20 mouse cellular contexts compared by ENCODE assay signal in genomic region chr11:72332951-72333667, GRCm38 (mm10). TPM values are rescaled to one million over a fixed set of nuclear protein-coding genes. Genes with fewer than 3 reads are reported as not detected.
DNase-seq lines count a peak whose midpoint lies in the region; ATAC-seq and TF ChIP-seq lines count a peak whose summit lies in the region.
"Had no signal": no experiment of that assay in that cellular context is flagged by ENCODE, and none has a peak within 500 bp of the region (broad histone marks: within the 10 kb centered on the region; RNA-seq: fewer than 3 reads in every experiment).

No protein-coding gene starts in this region.

- no peaks in the 10 kb centered on the region for H3K27me3 ChIP-seq in lung, postnatal 0 days (replicated peaks; ENCODE audit: insufficient read depth, low read length)
- H3K27me3 ChIP-seq: kidney, embryonic 15.5 days; liver, embryonic 13.5 days; midbrain, embryonic 13.5 days; Patski had no signal

- no peak overlapping the region for H3K4me3 ChIP-seq in lung, postnatal 0 days (ENCODE audit: low read depth, low read length)
- H3K4me3 ChIP-seq: erythroblast, embryonic 14.5 days; gastrocnemius, adult 2 months; kidney, embryonic 15.5 days; liver, embryonic 13.5 days; midbrain, embryonic 13.5 days had no signal

- intact Hi-C loops in gastrocnemius, postnatal 36 days (cut with DNase I): no loop called here

- TF ChIP-seq EP300 in lung, postnatal 0 days (IDR thresholded peaks at IDR 0.05): no peak

- no peaks in the 10 kb centered on the region for H3K4me1 ChIP-seq in lung, postnatal 0 days (ENCODE audit: insufficient read depth, low read depth, low read length)
- H3K4me1 ChIP-seq: liver, embryonic 13.5 days had no signal

- ATAC-seq in lung, postnatal 0 days: no peak
- ATAC-seq: midbrain, embryonic 13.5 days; Patski had no signal

- no peak overlapping the region for H3K4me2 ChIP-seq in lung, postnatal 0 days (replicated peaks; ENCODE audit: low read depth, low read length)
- H3K4me2 ChIP-seq: kidney, embryonic 15.5 days; liver, embryonic 13.5 days; midbrain, embryonic 13.5 days had no signal

- no peak overlapping the region for H3K27ac ChIP-seq in lung, postnatal 0 days (ENCODE audit: low read length)
- H3K27ac ChIP-seq: gastrocnemius, adult 2 months; kidney, embryonic 15.5 days; liver, embryonic 13.5 days; midbrain, embryonic 13.5 days had no signal

- DNase-seq in frontal cortex, postnatal 36 days (ENCODE audit: low spot score in 2 of 2): peak; percentile 34 to 48
- no peak for DNase-seq in frontal cortex, postnatal 25 days (ENCODE audit: low spot score in 2 of 2)
- DNase-seq in lung, postnatal 0 days (ENCODE audit: low spot score): peak; percentile 10
- no peak for DNase-seq in lung, postnatal 25 days (ENCODE audit: low spot score)
- DNase-seq in brain, adult 2 months (ENCODE audit: low read depth, low spot score): peak; percentile 84
- DNase-seq in right cerebral cortex, postnatal 36 days (ENCODE audit: low spot score in 2 of 2): peak; percentile 45 to 50
- no peak for DNase-seq in gastrocnemius, postnatal 36 days
- DNase-seq: embryo, embryonic 11 days; gastrocnemius, adult 2 months; heart, postnatal 36 days; liver, embryonic 13.5 days; lung, postnatal 4 days had no signal

- 71% methylated on average over 9 of the region's 9 CpGs for WGBS in lung, postnatal 0 days

- no peaks in the 10 kb centered on the region for H3K36me3 ChIP-seq in lung, postnatal 0 days (ENCODE audit: insufficient read depth, low read length)
- H3K36me3 ChIP-seq: kidney, embryonic 15.5 days; liver, embryonic 13.5 days; midbrain, embryonic 13.5 days had no signal

- no peak for TF ChIP-seq CTCF in lung, postnatal 0 days (IDR thresholded peaks at IDR 0.05)

- H3K9me3 ChIP-seq in lung, postnatal 0 days (ENCODE audit: low read length): no peaks in the 10 kb centered on the region
- H3K9me3 ChIP-seq: kidney, embryonic 15.5 days; liver, embryonic 13.5 days; midbrain, embryonic 13.5 days had no signal

- H3K9ac ChIP-seq in lung, postnatal 0 days (replicated peaks; ENCODE audit: low read depth): no peak overlapping the region
- H3K9ac ChIP-seq: kidney, embryonic 15.5 days; liver, embryonic 13.5 days; midbrain, embryonic 13.5 days had no signal

RNA-seq across cellular contexts. Expression of gene Fbxo39, which starts 18.9 kb away (rescaled TPM):
- polyA plus RNA-seq in lung, postnatal 0 days (2015; fragmentation: Nextera tagmentation; extraction: Ambion mirVana): not detected in 2 replicates
- total RNA-seq in gastrocnemius, postnatal 36 days (2021): not detected
- total RNA-seq: CH12.LX; gastrocnemius, adult 2 months; heart, postnatal 36 days; left cerebral cortex, adult 8-10 months had no signal
- polyA plus RNA-seq: cerebellum, adult 2 months; erythroblast, embryonic 14.5 days; kidney, embryonic 15.5 days; liver, embryonic 13.5 days; midbrain, embryonic 13.5 days; neural tube, embryonic 11.5 days; Patski had no signal

RNA-seq across cellular contexts. Expression of gene Tekt1, which starts 29.1 kb away (rescaled TPM):
- polyA plus RNA-seq in lung, postnatal 0 days (2015; fragmentation: Nextera tagmentation; extraction: Ambion mirVana): 14.2 and 17.3 TPM in 2 replicates
- total RNA-seq in gastrocnemius, postnatal 36 days (2021): 1 to 10 TPM in 1 of 2 experiments, under 1 TPM in 1; 0.92 to 1.1 TPM
- total RNA-seq: heart, postnatal 36 days had no signal
- polyA plus RNA-seq: erythroblast, embryonic 14.5 days; liver, embryonic 13.5 days; Patski had no signal

RNA-seq across cellular contexts. Expression of gene Xaf1, which starts 31.7 kb away (rescaled TPM):
- 32.3 and 39.7 TPM in 2 replicates for polyA plus RNA-seq in lung, postnatal 0 days (2015; fragmentation: Nextera tagmentation; extraction: Ambion mirVana)
- 1 to 10 TPM; 3.5 to 6.9 TPM for total RNA-seq in gastrocnemius, postnatal 36 days (2021)
- polyA plus RNA-seq: erythroblast, embryonic 14.5 days had no signal

Comparison
In these comparisons a context has a peak if more than half of its experiments do, and no peak if none do; other contexts are left out.
1. DNase-seq: peak in frontal cortex, postnatal 36 days (2 of 2), lung, postnatal 0 days (single experiment), brain, adult 2 months (single experiment) and right cerebral cortex, postnatal 36 days (2 of 2); none in frontal cortex, postnatal 25 days (0 of 2), lung, postnatal 25 days (single experiment) and gastrocnemius, postnatal 36 days (0 of 2).